Mouse (Mus musculus): ENCODE data around the gene Igfbp3. TPM values are rescaled to one million over a fixed set of nuclear protein-coding genes. Genes with fewer than 3 reads are reported as not detected.

Igfbp3 gene
- polyA plus RNA-seq, 1 experiment from 2014 or later, result 50.6 TPM

DNA sequence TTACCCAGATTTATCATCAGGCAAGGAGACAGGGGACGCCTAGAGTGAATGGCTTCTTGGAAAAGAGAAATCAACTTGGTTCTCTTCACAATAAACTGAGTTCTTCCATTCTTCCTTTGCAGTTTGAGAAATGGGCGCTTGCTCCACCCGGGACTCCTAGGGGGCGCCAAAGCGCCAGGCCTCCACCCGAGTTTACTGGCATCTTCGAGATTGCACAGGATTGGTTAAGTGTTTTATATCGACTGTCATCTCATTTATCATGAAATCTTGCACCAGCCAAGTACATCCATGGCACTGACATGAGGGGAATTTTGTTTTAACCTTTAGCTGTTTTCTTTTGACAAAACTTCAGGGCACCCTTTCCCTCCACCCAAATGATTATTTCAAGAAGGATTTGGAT, 2.0 kb upstream of the Igfbp3 start:
- Histone ChIP-seq H3K9ac (ENCODE audit: low read length) (no peak overlapping the region), H3K4me2 (replicated peaks; ENCODE audit: low read depth) (no peak overlapping the region), H3K9me3 (ENCODE audit: control insufficient read depth, low read length) (no peaks in the 10 kb centered on the region), H3K4me3 (ENCODE audit: low read depth, low read length) (no peak overlapping the region), H3K27ac (replicated peaks) (no peak overlapping the region), H3K27me3 (ENCODE audit: control insufficient read depth, insufficient read depth, low read length) (no peaks in the 10 kb centered on the region; the same call in 1 of the 2 replicates), H3K4me1 (replicated peaks; ENCODE audit: control insufficient read depth, insufficient read depth) (peaks cover 5% of the 10 kb centered on the region; the same call in 1 of the 2 replicates), H3K36me3 (ENCODE audit: control insufficient read depth, insufficient read depth, low read length) (no peaks in the 10 kb centered on the region)
- DNase-seq (ENCODE audit: low spot score) (peak; percentile 69), ATAC-seq (ENCODE audit: low FRiP score, low TSS enrichment) (no peak)
- 11% methylated on average over 8 of the region's 8 CpGs for WGBS
- TF ChIP-seq CTCF (IDR thresholded peaks at IDR 0.05; ENCODE audit: low read depth), result peak; percentile 82
- TF ChIP-seq EP300 (optimal IDR thresholded peaks at IDR 0.05), result no peak

DNA sequence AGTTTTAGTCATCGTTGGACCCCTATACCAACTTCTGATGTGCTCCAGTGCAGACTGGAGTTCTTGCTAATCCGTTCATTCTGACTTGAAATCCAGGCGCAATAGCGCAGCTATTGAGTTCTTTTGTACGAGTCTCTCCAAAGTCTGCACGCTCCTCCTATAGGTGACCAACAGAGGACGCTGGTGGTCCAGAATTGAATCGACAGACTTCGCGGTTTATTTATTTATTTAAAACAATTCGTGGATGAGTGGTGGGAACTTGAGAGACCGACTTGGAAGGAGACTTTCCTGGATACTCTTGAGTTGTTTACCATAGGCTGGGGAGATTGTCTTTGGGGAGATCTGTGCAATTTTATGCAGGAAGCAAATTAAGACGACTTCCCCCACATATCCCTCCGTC, 1.0 kb upstream of the Igfbp3 start:
- Histone ChIP-seq H3K9me3 (ENCODE audit: control insufficient read depth, low read length) (no peaks in the 10 kb centered on the region), H3K36me3 (ENCODE audit: control insufficient read depth, insufficient read depth, low read length) (no peaks in the 10 kb centered on the region), H3K27me3 (ENCODE audit: control insufficient read depth, insufficient read depth, low read length) (no peaks in the 10 kb centered on the region; the same call in 1 of the 2 replicates), H3K4me1 (replicated peaks; ENCODE audit: control insufficient read depth, insufficient read depth) (peaks cover 5% of the 10 kb centered on the region; the same call in 1 of the 2 replicates), H3K4me3 (ENCODE audit: low read depth, low read length) (no peak overlapping the region), H3K27ac (replicated peaks) (no peak overlapping the region), H3K4me2 (replicated peaks; ENCODE audit: low read depth) (peak overlapping the region; percentile 86; the same call in 1 of the 2 replicates), H3K9ac (ENCODE audit: low read length) (no peak overlapping the region)
- peak; percentile 40 for DNase-seq (ENCODE audit: low spot score)
- TF ChIP-seq CTCF (IDR thresholded peaks at IDR 0.05; ENCODE audit: low read depth) (peak; percentile 85), EP300 (optimal IDR thresholded peaks at IDR 0.05) (no peak)
- WGBS, result 4% methylated on average over 14 of the region's 14 CpGs
- no peak for ATAC-seq (ENCODE audit: low FRiP score, low TSS enrichment)

DNA sequence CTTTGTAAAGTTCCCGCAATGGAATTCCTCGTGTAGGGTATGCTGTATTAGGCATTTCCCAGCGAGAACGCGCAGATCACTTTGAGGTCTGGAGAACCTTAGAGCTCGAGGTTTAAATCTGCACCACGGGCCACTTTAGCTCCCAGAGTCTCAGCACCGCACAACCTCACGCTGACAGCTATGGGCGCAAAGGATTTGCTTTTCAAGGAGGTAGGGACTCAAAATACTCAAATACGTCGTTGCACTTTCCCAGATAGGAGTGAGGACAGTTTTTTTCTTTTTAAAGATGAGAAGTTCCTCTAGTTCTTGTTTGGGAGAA, 578 bp upstream of the Igfbp3 start:
- Histone ChIP-seq H3K9me3 (ENCODE audit: control insufficient read depth, low read length) (no peaks in the 10 kb centered on the region), H3K27ac (replicated peaks) (no peak overlapping the region), H3K9ac (ENCODE audit: low read length) (0 out of 2 replicates have a peak overlapping the region, but pooled peaks have one; percentile 50), H3K4me3 (ENCODE audit: low read depth, low read length) (peak overlapping the region; percentile 58), H3K4me1 (replicated peaks; ENCODE audit: control insufficient read depth, insufficient read depth) (peaks cover 5% of the 10 kb centered on the region; the same call in 1 of the 2 replicates), H3K4me2 (replicated peaks; ENCODE audit: low read depth) (peak overlapping the region; percentile 86), H3K27me3 (ENCODE audit: control insufficient read depth, insufficient read depth, low read length) (no peaks in the 10 kb centered on the region; the same call in 1 of the 2 replicates), H3K36me3 (ENCODE audit: control insufficient read depth, insufficient read depth, low read length) (no peaks in the 10 kb centered on the region)
- no peak for DNase-seq (ENCODE audit: low spot score)
- TF ChIP-seq EP300 (optimal IDR thresholded peaks at IDR 0.05) (no peak), CTCF (IDR thresholded peaks at IDR 0.05; ENCODE audit: low read depth) (no peak)
- no peak for ATAC-seq (ENCODE audit: low FRiP score, low TSS enrichment)
- WGBS, result 1% methylated on average over 12 of the region's 12 CpGs

GRCm38 (mm10) chr11:7213161-7213500, 592 bp downstream of the Igfbp3 start:
- Histone ChIP-seq H3K4me3 (ENCODE audit: low read depth, low read length) (peak overlapping the region; percentile 58), H3K27me3 (ENCODE audit: control insufficient read depth, insufficient read depth, low read length) (no peaks in the 10 kb centered on the region; the same call in 1 of the 2 replicates), H3K27ac (replicated peaks) (peak overlapping the region; percentile 40; the same call in 1 of the 2 replicates), H3K9ac (ENCODE audit: low read length) (peak overlapping the region; percentile 50), H3K36me3 (ENCODE audit: control insufficient read depth, insufficient read depth, low read length) (no peaks in the 10 kb centered on the region), H3K4me2 (replicated peaks; ENCODE audit: low read depth) (peak overlapping the region; percentile 86), H3K9me3 (ENCODE audit: control insufficient read depth, low read length) (no peaks in the 10 kb centered on the region), H3K4me1 (replicated peaks; ENCODE audit: control insufficient read depth, insufficient read depth) (peaks cover 5% of the 10 kb centered on the region; the same call in 1 of the 2 replicates)
- ATAC-seq (ENCODE audit: low FRiP score, low TSS enrichment), result no peak
- no peak for TF ChIP-seq CTCF (IDR thresholded peaks at IDR 0.05; ENCODE audit: low read depth)
- TF ChIP-seq EP300 (optimal IDR thresholded peaks at IDR 0.05), result no peak
- no peak for DNase-seq (ENCODE audit: low spot score)
- WGBS, result under 1% methylated on average over 19 of the region's 19 CpGs

DNA sequence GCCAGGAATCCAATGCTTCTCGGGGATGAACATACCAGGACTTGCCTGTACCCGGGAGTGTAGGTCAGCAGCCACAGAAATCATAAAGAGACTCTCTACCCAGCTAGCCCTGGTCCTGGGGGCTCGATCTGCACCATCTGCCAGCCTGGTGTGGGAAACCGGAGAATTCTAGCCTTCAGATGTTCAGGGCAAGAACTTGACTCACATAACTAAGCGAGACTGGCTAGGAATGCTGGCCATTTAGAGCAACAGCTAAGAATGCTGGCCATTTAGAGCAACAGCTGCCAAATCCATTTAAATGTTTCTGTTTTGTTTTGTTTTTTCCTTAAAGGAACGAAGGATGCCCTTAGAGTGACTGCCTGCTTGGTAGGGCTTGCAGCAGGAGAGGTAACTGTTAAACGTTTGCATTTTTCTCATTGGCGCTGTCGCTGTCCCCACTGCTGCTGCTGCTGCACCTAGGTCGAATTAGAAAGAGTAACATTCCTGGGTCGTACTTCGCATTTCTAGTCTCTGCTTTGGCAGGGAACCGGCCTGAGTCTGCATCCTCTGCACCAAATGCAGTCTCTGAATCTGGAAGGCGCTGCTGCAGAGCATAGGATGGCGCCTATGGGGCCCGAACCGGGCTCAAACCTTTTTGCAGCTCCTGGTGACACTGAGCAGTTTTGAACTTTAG, 1.5 kb downstream of the Igfbp3 start:
- no peak for DNase-seq (ENCODE audit: low spot score)
- H3K4me1 ChIP-seq (replicated peaks; ENCODE audit: control insufficient read depth, insufficient read depth), result peaks cover 5% of the 10 kb centered on the region; the same call in 1 of the 2 replicates
- H3K4me2 ChIP-seq (replicated peaks; ENCODE audit: low read depth), result peak overlapping the region; percentile 86
- no peak for TF ChIP-seq CTCF (IDR thresholded peaks at IDR 0.05; ENCODE audit: low read depth)
- TF ChIP-seq EP300 (optimal IDR thresholded peaks at IDR 0.05), result no peak
- no peak overlapping the region for H3K27ac ChIP-seq (replicated peaks)
- no peak for ATAC-seq (ENCODE audit: low FRiP score, low TSS enrichment)
- H3K27me3 ChIP-seq (ENCODE audit: control insufficient read depth, insufficient read depth, low read length), result no peaks in the 10 kb centered on the region; the same call in 1 of the 2 replicates
- 24% methylated on average over 17 of the region's 17 CpGs for WGBS
- H3K36me3 ChIP-seq (ENCODE audit: control insufficient read depth, insufficient read depth, low read length), result no peaks in the 10 kb centered on the region
- H3K4me3 ChIP-seq (ENCODE audit: low read depth, low read length), result peak overlapping the region; percentile 58
- peak overlapping the region; percentile 38; the same call in 1 of the 2 replicates for H3K9ac ChIP-seq (ENCODE audit: low read length)
- H3K9me3 ChIP-seq (ENCODE audit: control insufficient read depth, low read length), result no peaks in the 10 kb centered on the region

GRCm38 (mm10) chr11:7211211-7211610, 2.5 kb downstream of the Igfbp3 start:
- TF ChIP-seq CTCF (IDR thresholded peaks at IDR 0.05; ENCODE audit: low read depth) (no peak), EP300 (optimal IDR thresholded peaks at IDR 0.05) (no peak)
- Histone ChIP-seq H3K9ac (ENCODE audit: low read length) (no peak overlapping the region), H3K9me3 (ENCODE audit: control insufficient read depth, low read length) (no peaks in the 10 kb centered on the region), H3K36me3 (ENCODE audit: control insufficient read depth, insufficient read depth, low read length) (no peaks in the 10 kb centered on the region), H3K4me1 (replicated peaks; ENCODE audit: control insufficient read depth, insufficient read depth) (peaks cover 5% of the 10 kb centered on the region; the same call in 1 of the 2 replicates), H3K4me2 (replicated peaks; ENCODE audit: low read depth) (no peak overlapping the region; the same call in 1 of the 2 replicates), H3K27me3 (ENCODE audit: control insufficient read depth, insufficient read depth, low read length) (no peaks in the 10 kb centered on the region; the same call in 1 of the 2 replicates), H3K4me3 (ENCODE audit: low read depth, low read length) (0 out of 2 replicates have a peak overlapping the region, but pooled peaks have one; percentile 4), H3K27ac (replicated peaks) (no peak overlapping the region)
- WGBS, result 19% methylated on average over 9 of the region's 9 CpGs
- no peak for ATAC-seq (ENCODE audit: low FRiP score, low TSS enrichment)
- DNase-seq (ENCODE audit: low spot score), result no peak

Data from stomach, postnatal 0 days (tissue).